Mouse (Mus musculus) left cerebral cortex, adult 9 months (tissue): ENCODE measurements around the gene Cmss1.

Experiments used
- DNase-seq, 2 experiments: peaks; one replicate each; pipeline ENCODE4 v3.0.0; 2022; ENCODE audit warnings: low spot score in 2 of 2

The Cmss1 gene

DNA sequence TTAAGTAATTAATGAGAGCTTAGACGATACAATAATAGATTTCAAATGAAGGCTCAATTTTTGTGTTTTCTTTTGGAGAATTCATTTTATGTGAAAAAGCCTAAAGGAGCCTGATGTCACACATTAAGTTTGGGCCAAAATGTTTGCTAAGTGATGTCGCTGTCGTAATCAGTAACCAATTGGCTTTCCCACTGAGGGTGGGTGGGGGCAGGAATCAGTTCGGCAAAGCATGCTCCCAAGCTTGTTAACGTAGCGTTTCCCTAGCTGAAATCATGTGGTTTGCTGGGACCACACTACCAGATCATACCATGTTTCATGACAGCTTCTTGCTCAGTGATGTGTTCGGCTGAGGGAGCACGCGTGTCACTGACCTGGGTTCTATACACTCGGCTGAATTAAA, 91.0 kb downstream of the Cmss1 start:
- no peak for DNase-seq

DNA sequence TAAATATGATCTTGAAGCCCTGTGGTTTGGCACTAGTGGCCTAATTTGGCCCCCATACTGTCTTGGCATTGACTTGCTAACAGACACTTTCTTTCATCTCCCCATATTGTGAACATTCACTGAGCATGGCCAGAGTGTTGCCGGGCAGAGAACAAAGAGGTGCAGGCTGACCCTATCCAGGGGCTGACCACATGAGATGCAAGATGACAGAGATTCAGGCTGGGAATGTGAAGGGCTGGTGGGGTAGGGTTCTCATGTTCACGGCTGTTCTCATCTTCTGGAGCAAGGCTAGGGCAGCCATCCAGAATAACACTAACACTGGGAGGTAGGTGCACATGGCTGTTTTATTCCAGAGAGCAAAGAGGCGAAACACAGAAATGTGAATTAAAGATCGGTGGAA, 92.3 kb downstream of the Cmss1 start:
- no peak for DNase-seq

GRCm38 (mm10) chr16:57513562-57513961, 93.1 kb downstream of the Cmss1 start:
- DNase-seq = no peak

GRCm38 (mm10) chr16:57509099-57509498, 97.6 kb downstream of the Cmss1 start:
- no peak for DNase-seq

- no peak for DNase-seq
Observed at GRCm38 (mm10) chr16:57508351-57508750, 98.3 kb downstream of the Cmss1 start.

- no peak for DNase-seq
Observed at GRCm38 (mm10) chr16:57506133-57506532, 100.5 kb downstream of the Cmss1 start.

GRCm38 (mm10) chr16:57504728-57505127, 101.9 kb downstream of the Cmss1 start:
- no peak for DNase-seq

DNA sequence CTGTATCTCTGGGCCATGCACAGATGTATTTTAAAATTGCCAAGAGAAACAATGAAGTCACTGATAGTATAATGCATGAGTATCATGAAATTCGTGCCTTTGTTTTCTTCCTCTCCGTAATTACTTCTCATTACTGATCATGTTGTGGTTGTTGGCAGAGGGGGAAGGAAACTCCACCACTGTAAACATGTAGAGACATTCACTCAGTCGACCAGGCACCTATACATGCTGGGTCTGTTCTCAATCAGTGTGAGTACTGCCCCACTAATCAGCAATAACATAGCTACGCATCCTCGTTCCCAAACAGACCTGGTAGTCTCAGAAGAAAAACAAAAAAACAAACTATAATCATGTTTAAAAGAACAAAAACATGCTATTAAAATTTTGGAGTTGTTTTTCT, 103.9 kb downstream of the Cmss1 start:
- DNase-seq = no peak

DNA sequence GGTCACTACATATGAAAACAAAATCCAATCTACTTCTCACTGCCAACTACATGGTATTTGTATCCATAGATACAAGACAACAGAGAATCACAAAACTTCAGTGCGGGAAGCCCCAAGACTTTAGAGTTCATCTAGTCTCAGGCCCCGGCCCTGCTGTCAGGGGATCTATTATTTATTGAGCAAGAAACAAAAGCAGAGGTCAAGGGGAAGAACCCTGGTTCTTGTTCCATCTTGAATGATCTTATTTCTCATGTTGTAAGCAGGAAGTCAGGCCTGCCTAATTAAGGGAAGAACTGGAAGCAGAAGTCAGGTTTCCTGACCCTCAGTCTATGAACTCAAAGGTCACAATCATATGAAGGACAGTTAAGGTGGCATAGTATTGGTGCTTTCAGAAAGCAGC, 104.4 kb downstream of the Cmss1 start:
- DNase-seq = no peak

- no peak for DNase-seq
Observed at GRCm38 (mm10) chr16:57500851-57501250, 105.8 kb downstream of the Cmss1 start.

DNA sequence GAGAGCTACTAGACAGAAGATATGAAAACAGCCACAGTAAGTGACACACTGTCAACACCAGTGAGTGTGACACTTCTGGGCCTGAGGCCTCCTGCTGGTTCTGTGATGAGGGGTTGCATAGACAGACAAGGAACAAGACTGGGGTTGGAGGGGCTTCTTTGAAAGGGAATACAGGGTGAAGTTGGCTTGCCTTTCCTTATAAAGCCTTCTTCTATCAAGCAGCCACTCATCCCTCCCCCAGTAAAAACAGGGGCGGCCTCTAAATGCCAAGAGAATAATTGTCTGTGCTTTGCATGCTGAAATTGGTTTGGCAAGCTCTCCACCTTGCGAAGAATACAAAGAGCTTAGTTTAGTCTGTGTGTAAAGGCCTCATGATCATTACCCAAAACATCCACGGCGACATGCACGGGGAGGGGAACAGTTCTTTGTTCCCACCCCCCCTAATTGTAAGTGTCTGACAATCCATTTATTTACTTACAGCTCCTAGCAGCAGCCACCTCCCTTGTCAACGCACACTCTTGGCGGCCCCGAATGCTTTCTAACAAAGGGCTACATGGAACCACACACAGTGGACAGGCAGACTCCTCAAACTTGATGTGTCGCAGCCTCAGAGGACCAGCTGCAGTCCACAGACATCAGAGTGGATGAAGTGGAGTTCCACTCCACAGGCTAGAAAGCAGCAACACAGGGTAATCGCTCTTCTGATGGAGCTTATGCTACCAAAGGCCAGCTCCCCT, 110.1 kb downstream of the Cmss1 start:
- peak; percentile 14 to 30 for DNase-seq

DNA sequence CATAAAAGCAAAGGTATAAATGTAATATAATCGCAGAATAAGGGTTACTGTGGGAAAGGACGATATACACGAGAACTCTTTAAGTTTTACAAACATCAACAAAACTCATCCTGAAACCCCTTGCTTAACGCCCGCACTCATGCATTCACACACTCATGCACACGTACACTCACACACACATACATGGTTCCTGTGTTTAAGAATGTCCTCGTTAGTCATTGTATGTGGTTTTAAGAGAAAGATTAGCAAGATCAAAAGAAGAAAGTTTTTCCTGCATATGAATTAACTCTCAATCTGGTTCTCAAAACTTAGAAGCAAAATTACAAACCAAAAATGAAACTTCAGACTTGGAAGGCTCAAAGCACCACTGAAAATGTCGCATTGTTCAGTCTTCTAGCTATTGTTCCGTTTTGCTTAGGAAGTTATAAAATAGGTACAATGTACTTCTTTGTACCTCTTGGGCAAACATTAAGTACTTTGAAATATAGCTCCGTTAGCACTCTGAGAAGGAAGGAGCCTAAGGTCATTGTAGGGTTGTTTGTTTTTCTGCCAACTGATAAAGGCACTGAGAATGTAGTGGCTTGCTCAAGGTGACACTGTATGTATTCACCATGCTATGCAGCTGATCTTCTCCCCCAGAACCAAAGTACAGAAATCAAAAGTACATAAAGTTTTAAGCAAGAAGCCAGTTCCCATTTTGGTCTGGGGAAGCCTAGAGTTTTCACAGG, 111.0 kb downstream of the Cmss1 start:
- no peak for DNase-seq

DNA sequence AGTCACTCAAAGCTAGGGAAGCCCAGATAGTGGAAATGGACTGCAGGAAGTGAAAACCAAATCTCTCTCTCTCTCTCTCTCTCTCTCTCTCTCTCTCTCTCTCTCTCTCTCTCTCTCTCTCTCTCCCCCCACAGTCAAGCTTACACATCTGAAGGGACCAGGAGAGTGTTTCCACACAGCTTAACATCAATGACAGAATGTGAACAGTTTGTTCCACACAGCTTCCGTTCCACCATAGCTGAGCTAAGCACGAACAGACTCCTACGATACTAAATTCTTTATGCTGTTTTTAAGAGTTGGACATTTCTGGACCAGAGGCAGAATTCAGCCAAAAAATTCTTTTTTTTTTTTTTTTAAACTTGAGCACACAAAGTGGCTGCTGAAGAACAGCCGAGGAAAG, 114.8 kb downstream of the Cmss1 start:
- DNase-seq = no peak

DNA sequence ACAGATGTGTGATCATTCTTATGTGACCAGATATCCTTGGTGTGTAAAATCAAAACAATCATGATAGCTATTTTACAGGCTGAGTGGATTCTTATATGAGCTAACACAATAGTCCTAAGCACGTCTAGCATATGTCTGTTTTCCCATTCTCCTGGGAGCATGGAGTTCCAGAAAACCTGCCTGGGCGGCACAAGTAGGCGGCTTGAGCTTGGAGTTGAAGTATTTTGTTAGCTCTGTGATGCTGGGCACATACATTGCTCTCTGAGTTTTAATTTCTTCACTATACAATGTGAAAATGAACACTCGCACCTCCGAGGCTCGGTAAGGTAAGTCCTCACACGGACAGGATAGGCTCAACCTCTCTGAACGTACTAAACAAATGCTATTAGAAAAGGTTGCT, 116.0 kb downstream of the Cmss1 start:
- peak in 1 of 2 experiments; percentile 16 for DNase-seq

GRCm38 (mm10) chr16:57488661-57489060, 118.0 kb downstream of the Cmss1 start:
- DNase-seq = no peak

DNA sequence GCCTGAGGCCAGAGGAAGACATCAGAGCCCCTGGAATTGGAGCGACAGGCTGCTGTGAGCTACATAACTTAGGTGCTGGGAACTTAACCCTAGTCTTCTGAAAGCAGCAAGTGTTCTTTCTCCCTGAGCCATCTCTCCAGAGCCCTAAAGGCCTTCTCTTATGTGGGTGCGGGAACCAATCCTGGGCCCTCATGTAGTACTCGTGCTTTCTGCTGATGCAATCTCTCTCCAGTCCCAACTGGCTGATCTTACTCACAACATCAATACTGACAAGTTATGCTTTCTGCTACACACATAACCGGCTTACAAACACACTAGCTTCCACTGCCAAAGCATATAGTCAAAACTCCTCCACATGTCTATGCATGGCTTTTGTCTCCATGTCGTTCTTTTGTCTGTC, 120.4 kb downstream of the Cmss1 start:
- DNase-seq = no peak

GRCm38 (mm10) chr16:57485265-57485664, 121.4 kb downstream of the Cmss1 start:
- peak in 1 of 2 experiments; percentile 13 for DNase-seq

DNA sequence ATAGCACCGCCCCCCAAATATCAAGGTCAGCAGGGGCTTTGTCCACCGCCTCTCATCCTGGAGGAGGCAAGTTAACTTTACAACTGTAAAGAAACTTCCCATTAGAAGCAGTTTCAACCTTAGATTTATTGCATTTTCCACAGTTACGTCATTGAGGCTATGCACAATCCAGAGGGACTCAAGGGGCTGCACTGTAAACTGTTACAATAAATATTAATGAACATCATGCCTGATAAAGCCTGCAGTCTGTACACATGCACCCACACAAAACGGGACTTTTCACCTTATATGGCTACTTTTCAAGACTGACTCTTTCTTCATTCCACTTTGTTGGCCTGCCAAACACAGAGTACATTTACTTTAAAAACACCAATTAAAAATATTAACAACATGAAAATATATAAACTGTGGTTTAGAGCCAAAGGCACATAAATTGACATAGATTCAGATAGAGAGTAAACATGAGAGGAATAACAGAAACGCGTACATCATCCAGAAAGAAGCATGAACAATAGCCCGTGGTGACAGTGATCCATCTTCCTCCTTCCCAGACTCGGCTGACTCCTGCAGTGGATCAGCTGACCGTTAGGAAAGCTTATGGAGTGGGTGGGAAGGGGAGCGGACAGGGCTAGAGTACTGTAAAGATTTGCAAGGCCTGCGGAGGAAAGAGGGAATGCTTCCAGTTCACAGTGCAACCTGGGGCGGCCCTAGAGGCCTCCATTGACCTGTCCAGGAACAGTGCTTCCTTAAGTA, 122.4 kb downstream of the Cmss1 start:
- DNase-seq = no peak

- no peak for DNase-seq
Observed at GRCm38 (mm10) chr16:57483503-57483902, 123.2 kb downstream of the Cmss1 start.

GRCm38 (mm10) chr16:57482911-57483310, 123.8 kb downstream of the Cmss1 start:
- DNase-seq = no peak

DNA sequence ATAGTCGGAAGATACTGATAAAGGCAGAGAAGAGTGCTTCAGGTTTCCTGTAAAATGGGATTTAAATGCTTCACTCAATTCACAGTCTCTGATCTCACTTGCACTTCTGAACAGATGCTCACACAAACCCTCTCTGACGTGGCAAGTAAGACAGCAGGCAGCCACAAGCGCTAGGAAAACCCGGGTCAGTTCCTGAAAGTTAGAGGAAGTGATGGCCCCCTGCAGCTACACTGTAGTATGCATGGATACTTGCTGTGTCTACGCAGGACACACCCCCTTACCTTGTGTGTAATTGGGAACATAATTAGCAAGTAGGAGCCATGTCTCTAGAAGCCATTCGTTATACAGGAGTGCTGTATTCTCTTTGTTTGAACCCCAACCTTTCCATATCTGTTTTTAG, 124.4 kb downstream of the Cmss1 start:
- no peak for DNase-seq

GRCm38 (mm10) chr16:57479776-57480175, 126.9 kb downstream of the Cmss1 start:
- no peak for DNase-seq

- DNase-seq = no peak
Observed at GRCm38 (mm10) chr16:57478451-57478850, 128.2 kb downstream of the Cmss1 start.
